Mouse (Mus musculus) lung, adult 2 months (tissue): ENCODE data around the gene Plekha6.

ENCODE experiments used
- CTCF ChIP-seq: fragments of 200-500 bp; IDR thresholded peaks from 2 replicates; pipeline ENCODE4 v1.5.1; 2011; ENCODE audit warnings: mild to moderate bottlenecking, low read length, control low read depth; ENCODE audit not compliant: insufficient read depth
- POLR2A ChIP-seq: fragments of 200-500 bp; IDR thresholded peaks from 2 replicates; pipeline ENCODE4 v1.6.1; 2011; ENCODE audit warnings: low read depth, mild to moderate bottlenecking, control low read depth, low read length, borderline replicate concordance; ENCODE audit errors: extremely low read depth

GRCm38 (mm10) chr1:133116108-133116507 is 47.9 kb upstream of the Plekha6 start:
- TF ChIP-seq POLR2A (no peak), CTCF (no peak)
